Mouse (Mus musculus): ENCODE measurements around the gene Megf6. TPM values are rescaled to one million over a fixed set of nuclear protein-coding genes. Genes with fewer than 3 reads are reported as not detected.

The Megf6 gene
- polyA plus RNA-seq (2012; rRNA removed) = 0.55 and 1.2 TPM in 2 replicates

GRCm38 (mm10) chr4:154170506-154171150, at the start of gene Megf6:
Gene Megf6, plus strand, starts transcription at chr4:154170730.
- peak within 1 kb of the TSS; percentile 40 for H3K4me3 ChIP-seq (ENCODE audit: insufficient read depth, low read depth, low read length)
- H3K27ac ChIP-seq (ENCODE audit: insufficient read depth, low read depth, low read length) = no peak within 1 kb of the TSS
- H3K4me1 ChIP-seq (ENCODE audit: control insufficient read depth, insufficient read depth, low read length) = no peaks in the 10 kb centered on the region
- TF ChIP-seq POLR2A (IDR thresholded peaks at IDR 0.05; ENCODE audit: low read depth, low read length) (no peak), CTCF (conservative IDR thresholded peaks at IDR 0.05; ENCODE audit: insufficient read depth, insufficient read length, low read depth, low read length) (no peak)
- WGBS = under 1% methylated on average over 58 of the region's 61 CpGs
- no peak for DNase-seq
- peaks cover 1% of the 10 kb centered on the region; the same call in 1 of the 2 replicates for H3K27me3 ChIP-seq (replicated peaks; ENCODE audit: control insufficient read depth, insufficient read depth, low read length)
- H3K36me3 ChIP-seq (ENCODE audit: control insufficient read depth, insufficient read depth, low read length) = no peaks in the 10 kb centered on the region

- no peak for TF ChIP-seq POLR2A (IDR thresholded peaks at IDR 0.05; ENCODE audit: low read depth, low read length)
These were observed 48.7 kb upstream of the Megf6 start for GRCm38 (mm10) chr4:154121800-154122199.

GRCm38 (mm10) chr4:154122374-154122773, 48.2 kb upstream of the Megf6 start:
- H3K27me3 ChIP-seq (replicated peaks; ENCODE audit: control insufficient read depth, insufficient read depth, low read length) = no peaks in the 10 kb centered on the region
- H3K27ac ChIP-seq (ENCODE audit: insufficient read depth, low read depth, low read length) = no peak overlapping the region
- H3K4me1 ChIP-seq (ENCODE audit: control insufficient read depth, insufficient read depth, low read length) = no peaks in the 10 kb centered on the region
- no peak for DNase-seq
- no peak overlapping the region for H3K4me3 ChIP-seq (ENCODE audit: insufficient read depth, low read depth, low read length)
- no peak for TF ChIP-seq CTCF (conservative IDR thresholded peaks at IDR 0.05; ENCODE audit: insufficient read depth, insufficient read length, low read depth, low read length)
- TF ChIP-seq POLR2A (IDR thresholded peaks at IDR 0.05; ENCODE audit: low read depth, low read length) = no peak
- 73% methylated on average over 7 of the region's 7 CpGs for WGBS
- H3K36me3 ChIP-seq (ENCODE audit: control insufficient read depth, insufficient read depth, low read length) = no peaks in the 10 kb centered on the region

More at GRCm38 (mm10) chr4:154121800-154122199, 48.7 kb upstream of the Megf6 start:
- H3K27ac ChIP-seq (ENCODE audit: insufficient read depth, low read depth, low read length) = no peak overlapping the region
- DNase-seq = no peak
- no peak overlapping the region for H3K4me3 ChIP-seq (ENCODE audit: insufficient read depth, low read depth, low read length)
- H3K4me1 ChIP-seq (ENCODE audit: control insufficient read depth, insufficient read depth, low read length) = no peaks in the 10 kb centered on the region
- WGBS = 78% methylated on average over 11 of the region's 11 CpGs
- no peaks in the 10 kb centered on the region for H3K36me3 ChIP-seq (ENCODE audit: control insufficient read depth, insufficient read depth, low read length)
- no peaks in the 10 kb centered on the region for H3K27me3 ChIP-seq (replicated peaks; ENCODE audit: control insufficient read depth, insufficient read depth, low read length)

GRCm38 (mm10) chr4:154123553-154123952, 47.0 kb upstream of the Megf6 start:
- WGBS = 79% methylated on average over 6 of the region's 6 CpGs
- H3K27ac ChIP-seq (ENCODE audit: insufficient read depth, low read depth, low read length) = no peak overlapping the region
- no peaks in the 10 kb centered on the region for H3K4me1 ChIP-seq (ENCODE audit: control insufficient read depth, insufficient read depth, low read length)
- TF ChIP-seq CTCF (conservative IDR thresholded peaks at IDR 0.05; ENCODE audit: insufficient read depth, insufficient read length, low read depth, low read length) = no peak
- no peak for TF ChIP-seq POLR2A (IDR thresholded peaks at IDR 0.05; ENCODE audit: low read depth, low read length)
- no peak for DNase-seq
- no peak overlapping the region for H3K4me3 ChIP-seq (ENCODE audit: insufficient read depth, low read depth, low read length)
- no peaks in the 10 kb centered on the region for H3K27me3 ChIP-seq (replicated peaks; ENCODE audit: control insufficient read depth, insufficient read depth, low read length)
- H3K36me3 ChIP-seq (ENCODE audit: control insufficient read depth, insufficient read depth, low read length) = no peaks in the 10 kb centered on the region

- 62% methylated on average over 5 of the region's 5 CpGs for WGBS
- Histone ChIP-seq H3K4me1 (ENCODE audit: control insufficient read depth, insufficient read depth, low read length) (no peaks in the 10 kb centered on the region), H3K27ac (ENCODE audit: insufficient read depth, low read depth, low read length) (no peak overlapping the region), H3K36me3 (ENCODE audit: control insufficient read depth, insufficient read depth, low read length) (no peaks in the 10 kb centered on the region), H3K4me3 (ENCODE audit: insufficient read depth, low read depth, low read length) (no peak overlapping the region), H3K27me3 (replicated peaks; ENCODE audit: control insufficient read depth, insufficient read depth, low read length) (no peaks in the 10 kb centered on the region)
- TF ChIP-seq POLR2A (IDR thresholded peaks at IDR 0.05; ENCODE audit: low read depth, low read length) = no peak
- DNase-seq = no peak
These were observed 45.3 kb upstream of the Megf6 start for GRCm38 (mm10) chr4:154125202-154125601.

- TF ChIP-seq POLR2A (IDR thresholded peaks at IDR 0.05; ENCODE audit: low read depth, low read length) (no peak), CTCF (conservative IDR thresholded peaks at IDR 0.05; ENCODE audit: insufficient read depth, insufficient read length, low read depth, low read length) (no peak)
- Histone ChIP-seq H3K4me1 (ENCODE audit: control insufficient read depth, insufficient read depth, low read length) (no peaks in the 10 kb centered on the region), H3K27me3 (replicated peaks; ENCODE audit: control insufficient read depth, insufficient read depth, low read length) (no peaks in the 10 kb centered on the region), H3K36me3 (ENCODE audit: control insufficient read depth, insufficient read depth, low read length) (no peaks in the 10 kb centered on the region), H3K27ac (ENCODE audit: insufficient read depth, low read depth, low read length) (no peak overlapping the region), H3K4me3 (ENCODE audit: insufficient read depth, low read depth, low read length) (no peak overlapping the region)
- WGBS = 71% methylated on average over 3 of the region's 3 CpGs
- no peak for DNase-seq
These were observed 43.3 kb upstream of the Megf6 start for GRCm38 (mm10) chr4:154127273-154127672.

GRCm38 (mm10) chr4:154129950-154130349, 40.6 kb upstream of the Megf6 start:
- no peaks in the 10 kb centered on the region for H3K36me3 ChIP-seq (ENCODE audit: control insufficient read depth, insufficient read depth, low read length)
- H3K4me3 ChIP-seq (ENCODE audit: insufficient read depth, low read depth, low read length) = no peak overlapping the region
- H3K27ac ChIP-seq (ENCODE audit: insufficient read depth, low read depth, low read length) = no peak overlapping the region
- H3K4me1 ChIP-seq (ENCODE audit: control insufficient read depth, insufficient read depth, low read length) = no peaks in the 10 kb centered on the region
- TF ChIP-seq POLR2A (IDR thresholded peaks at IDR 0.05; ENCODE audit: low read depth, low read length) (no peak), CTCF (conservative IDR thresholded peaks at IDR 0.05; ENCODE audit: insufficient read depth, insufficient read length, low read depth, low read length) (no peak)
- H3K27me3 ChIP-seq (replicated peaks; ENCODE audit: control insufficient read depth, insufficient read depth, low read length) = no peaks in the 10 kb centered on the region
- DNase-seq = no peak
